Mouse (Mus musculus) embryonic facial prominence, embryonic 15.5 days (tissue): ENCODE measurements around the gene Spcs3. TPM values are rescaled to one million over a fixed set of nuclear protein-coding genes. Genes with fewer than 3 reads are reported as not detected.

ENCODE experiments used
- ATAC-seq: fragments of 200-750 bp; cut with Nextera tagmentation; 2 replicates; pipeline ENCODE4 v1.8.0; 2017; ENCODE audit warnings: low read depth, moderate TSS enrichment; ENCODE audit not compliant: insufficient number of reproducible peaks, low FRiP score, low TSS enrichment
- H3K27ac ChIP-seq: fragments of 300-500 bp; sonication (generic); replicated peaks from 2 replicates; pipeline ENCODE4 v1.5.1; 2015; ENCODE audit warnings: mild to moderate bottlenecking, inconsistent platforms
- H3K27me3 ChIP-seq: fragments of 300-500 bp; sonication (generic); 2 replicates; pipeline ENCODE4 v1.6.1; 2015; ENCODE audit warnings: inconsistent platforms
- H3K36me3 ChIP-seq: fragments of 300-500 bp; sonication (generic); 2 replicates; pipeline ENCODE4 v1.6.1; 2015; ENCODE audit warnings: mild to moderate bottlenecking, inconsistent platforms
- H3K4me1 ChIP-seq: fragments of 300-500 bp; sonication (generic); 2 replicates; pipeline ENCODE4 v1.6.1; 2015; ENCODE audit warnings: inconsistent platforms
- H3K4me2 ChIP-seq: fragments of 300-500 bp; sonication (generic); replicated peaks from 2 replicates; pipeline ENCODE4 v1.6.1; 2015; ENCODE audit warnings: mild to moderate bottlenecking, inconsistent platforms
- H3K4me3 ChIP-seq: fragments of 300-500 bp; sonication (generic); replicated peaks from 2 replicates; pipeline ENCODE4 v1.5.1; 2015; ENCODE audit warnings: mild to moderate bottlenecking, inconsistent platforms
- H3K9ac ChIP-seq: fragments of 300-500 bp; sonication (generic); 2 replicates; pipeline ENCODE4 v1.6.1; 2015; ENCODE audit warnings: inconsistent platforms
- H3K9me3 ChIP-seq: fragments of 300-500 bp; sonication (generic); replicated peaks from 2 replicates; pipeline ENCODE4 v1.6.1; 2016; ENCODE audit warnings: inconsistent platforms
- WGBS: fragments of 180-500 bp; shearing (Covaris S2); methylation state at CpG from one replicate; pipeline ENCODE4 v1.1.7; 2015; 5-methylcytosine and 5-hydroxymethylcytosine counted together
- polyA plus RNA-seq: library from polyadenylated mRNA; unstranded; fragments of >200 nt; fragmentation: Nextera tagmentation; extraction: Ambion mirVana; gene quantifications from 2 replicates; pipeline ENCODE4 v1.2.1, GENCODE M21; 2015

The Spcs3 gene
- polyA plus RNA-seq = 73.7 and 76.9 TPM in 2 replicates

GRCm38 (mm10) chr8:54529382-54530296 is at the start of gene Spcs3, which contains the start of gene Asb5:
Gene Spcs3 (minus strand): TSS chr8:54529998.
Gene Asb5 (plus strand): TSS chr8:54529580.
- H3K4me3 ChIP-seq = peak within 1 kb of the TSS; percentile 88
- peak within 1 kb of the TSS; percentile 75 for H3K9ac ChIP-seq
- H3K27me3 ChIP-seq = no peaks in the 10 kb centered on the region
- peak within 1 kb of the TSS; percentile 86 for H3K27ac ChIP-seq
- H3K4me2 ChIP-seq = peak within 1 kb of the TSS; percentile 56
- no peaks in the 10 kb centered on the region for H3K9me3 ChIP-seq
- WGBS = under 1% methylated on average over 89 of the region's 89 CpGs
- H3K4me1 ChIP-seq = peaks cover 17% of the 10 kb centered on the region; the same call in 1 of the 2 replicates
- 0 out of 2 replicates have a peak, but pooled peaks cover 7% of the 10 kb centered on the region for H3K36me3 ChIP-seq
- ATAC-seq = peak; percentile 97

GRCm38 (mm10) chr8:54570618-54571609 is 41.1 kb upstream of the Spcs3 start:
- 38% methylated on average over 15 of the region's 15 CpGs for WGBS
- H3K4me2 ChIP-seq = no peak overlapping the region
- ATAC-seq = no peak

GRCm38 (mm10) chr8:54567168-54567567 is 37.4 kb upstream of the Spcs3 start:
- 61% methylated on average over 2 of the region's 2 CpGs for WGBS
- H3K27ac ChIP-seq = no peak overlapping the region
- H3K9me3 ChIP-seq = no peaks in the 10 kb centered on the region
- ATAC-seq = no peak
- H3K9ac ChIP-seq = no peak overlapping the region
- no peaks in the 10 kb centered on the region for H3K4me1 ChIP-seq
- no peaks in the 10 kb centered on the region for H3K27me3 ChIP-seq
- H3K4me3 ChIP-seq = no peak overlapping the region
- H3K36me3 ChIP-seq = no peaks in the 10 kb centered on the region
- H3K4me2 ChIP-seq = no peak overlapping the region

More at GRCm38 (mm10) chr8:54570618-54571609, 41.1 kb upstream of the Spcs3 start:
- no peaks in the 10 kb centered on the region for H3K36me3 ChIP-seq
- H3K9me3 ChIP-seq = no peaks in the 10 kb centered on the region
- no peaks in the 10 kb centered on the region for H3K27me3 ChIP-seq
- H3K27ac ChIP-seq = no peak overlapping the region
- no peaks in the 10 kb centered on the region for H3K4me1 ChIP-seq
- no peak overlapping the region for H3K4me3 ChIP-seq
- no peak overlapping the region for H3K9ac ChIP-seq

- Histone ChIP-seq H3K9me3 (no peaks in the 10 kb centered on the region), H3K9ac (no peak overlapping the region), H3K4me1 (no peaks in the 10 kb centered on the region), H3K4me2 (no peak overlapping the region), H3K4me3 (no peak overlapping the region), H3K27me3 (no peaks in the 10 kb centered on the region), H3K27ac (no peak overlapping the region), H3K36me3 (no peaks in the 10 kb centered on the region)
- no peak for ATAC-seq
- 82% methylated on average over 7 of the region's 7 CpGs for WGBS
Observed at GRCm38 (mm10) chr8:54565603-54566260, 35.9 kb upstream of the Spcs3 start.

GRCm38 (mm10) chr8:54565181-54565580 is 35.4 kb upstream of the Spcs3 start:
- no peaks in the 10 kb centered on the region for H3K36me3 ChIP-seq
- no peaks in the 10 kb centered on the region for H3K9me3 ChIP-seq
- ATAC-seq = no peak
- no peaks in the 10 kb centered on the region for H3K27me3 ChIP-seq
- no peak overlapping the region for H3K4me2 ChIP-seq
- H3K4me3 ChIP-seq = no peak overlapping the region
- 85% methylated on average over 1 of the region's 1 CpGs for WGBS
- no peak overlapping the region for H3K9ac ChIP-seq
- no peak overlapping the region for H3K27ac ChIP-seq
- no peaks in the 10 kb centered on the region for H3K4me1 ChIP-seq

GRCm38 (mm10) chr8:54562137-54562536 is 32.3 kb upstream of the Spcs3 start:
- no peak overlapping the region for H3K9ac ChIP-seq
- 70% methylated on average over 4 of the region's 4 CpGs for WGBS
- H3K4me2 ChIP-seq = no peak overlapping the region
- ATAC-seq = no peak
- no peaks in the 10 kb centered on the region for H3K36me3 ChIP-seq
- no peaks in the 10 kb centered on the region for H3K9me3 ChIP-seq
- no peak overlapping the region for H3K27ac ChIP-seq
- H3K4me3 ChIP-seq = no peak overlapping the region
- H3K27me3 ChIP-seq = no peaks in the 10 kb centered on the region
- no peaks in the 10 kb centered on the region for H3K4me1 ChIP-seq

GRCm38 (mm10) chr8:54554921-54555320 is 25.1 kb upstream of the Spcs3 start:
- WGBS = 75% methylated on average over 2 of the region's 2 CpGs

GRCm38 (mm10) chr8:54550026-54550574 is 20.3 kb upstream of the Spcs3 start:
- no peaks in the 10 kb centered on the region for H3K27me3 ChIP-seq

More at GRCm38 (mm10) chr8:54554921-54555320, 25.1 kb upstream of the Spcs3 start:
- Histone ChIP-seq H3K4me1 (no peaks in the 10 kb centered on the region), H3K4me3 (no peak overlapping the region), H3K9me3 (no peaks in the 10 kb centered on the region), H3K9ac (no peak overlapping the region), H3K27me3 (no peaks in the 10 kb centered on the region), H3K4me2 (no peak overlapping the region), H3K27ac (no peak overlapping the region), H3K36me3 (no peaks in the 10 kb centered on the region)
- ATAC-seq = no peak

GRCm38 (mm10) chr8:54548383-54548782 is 18.6 kb upstream of the Spcs3 start:
- 81% methylated on average over 6 of the region's 6 CpGs for WGBS
- Histone ChIP-seq H3K9me3 (no peaks in the 10 kb centered on the region), H3K9ac (no peak overlapping the region), H3K27me3 (no peaks in the 10 kb centered on the region), H3K4me2 (no peak overlapping the region), H3K4me1 (no peaks in the 10 kb centered on the region), H3K27ac (no peak overlapping the region), H3K4me3 (no peak overlapping the region), H3K36me3 (no peaks in the 10 kb centered on the region)
- ATAC-seq = no peak

More at GRCm38 (mm10) chr8:54550026-54550574, 20.3 kb upstream of the Spcs3 start:
- Histone ChIP-seq H3K9me3 (no peaks in the 10 kb centered on the region), H3K4me3 (no peak overlapping the region), H3K36me3 (no peaks in the 10 kb centered on the region), H3K4me2 (no peak overlapping the region), H3K27ac (no peak overlapping the region), H3K4me1 (no peaks in the 10 kb centered on the region), H3K9ac (no peak overlapping the region)
- 89% methylated on average over 12 of the region's 12 CpGs for WGBS
- no peak for ATAC-seq

- no peaks in the 10 kb centered on the region for H3K27me3 ChIP-seq
- H3K4me1 ChIP-seq = no peaks in the 10 kb centered on the region
- no peaks in the 10 kb centered on the region for H3K36me3 ChIP-seq
- H3K4me3 ChIP-seq = no peak overlapping the region
- no peaks in the 10 kb centered on the region for H3K9me3 ChIP-seq
- H3K9ac ChIP-seq = no peak overlapping the region
- no peak for ATAC-seq
- no peak overlapping the region for H3K4me2 ChIP-seq
- WGBS = 81% methylated on average over 1 of the region's 1 CpGs
- no peak overlapping the region for H3K27ac ChIP-seq
Observed at GRCm38 (mm10) chr8:54541331-54541730, 11.5 kb upstream of the Spcs3 start.
